Mouse (Mus musculus) retina, adult 2 months (tissue): ENCODE results near the gene Engase.

Experiments
- DNase-seq: peaks from one replicate; pipeline ENCODE4 v3.0.0-alpha.2; 2012; ENCODE audit warnings: low read depth, low spot score

Engase gene

GRCm38 (mm10) chr11:118520932-118521331, 44.3 kb downstream of the Engase start:
- no peak for DNase-seq

DNA sequence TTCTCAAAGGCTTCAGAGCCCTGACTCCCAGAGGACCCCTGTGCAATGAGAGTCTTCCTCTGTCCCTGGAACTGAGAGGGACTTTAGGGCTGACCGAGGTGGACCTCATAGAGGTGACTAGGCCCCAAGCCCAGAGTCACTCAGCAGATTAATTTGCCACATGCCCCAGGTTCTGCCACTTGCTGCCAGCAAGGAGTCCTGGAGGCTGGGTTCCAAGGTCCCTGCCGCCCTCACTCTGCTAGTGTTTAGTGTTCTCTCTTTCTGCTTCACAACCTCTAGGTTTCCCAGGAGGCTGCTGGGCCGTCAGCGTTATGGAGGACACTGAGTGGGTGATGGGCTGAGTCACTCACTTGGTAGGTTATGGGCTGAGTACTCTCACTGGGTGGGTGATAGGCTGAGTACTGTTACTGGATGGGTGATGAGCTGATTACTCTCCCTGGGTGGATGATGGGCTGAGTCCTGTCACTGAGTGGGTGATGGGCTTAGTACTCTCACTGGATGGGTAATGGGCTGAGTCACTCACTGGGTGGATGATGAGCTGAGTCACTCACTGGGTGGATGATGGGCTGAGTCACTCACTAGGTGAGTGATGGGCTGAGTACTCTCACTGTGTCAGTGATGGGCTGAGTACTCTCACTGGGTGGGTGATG, 47.0 kb downstream of the Engase start:
- DNase-seq = no peak

DNA sequence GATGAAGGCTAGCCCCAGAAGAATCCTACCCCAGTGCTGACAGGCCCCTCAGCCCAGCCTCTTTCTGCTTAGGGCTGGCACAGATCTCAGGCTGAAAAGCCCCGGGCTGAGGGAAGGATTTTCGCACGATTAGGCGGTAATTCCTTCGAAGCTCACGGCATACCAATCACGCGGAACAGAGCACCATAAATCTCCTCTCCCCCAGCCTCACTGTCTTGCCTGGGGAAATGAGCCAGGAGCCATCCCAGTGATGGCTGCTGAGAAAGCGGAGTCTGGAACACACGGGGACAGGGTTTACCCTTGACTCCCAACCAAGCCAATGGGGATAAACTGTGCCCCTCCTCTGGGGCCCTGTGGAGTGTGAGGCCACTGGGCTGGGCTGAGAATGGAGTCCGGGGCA, 48.4 kb downstream of the Engase start:
- no peak for DNase-seq

- DNase-seq = no peak
Measured at GRCm38 (mm10) chr11:118528761-118529160, 52.1 kb downstream of the Engase start.

GRCm38 (mm10) chr11:118530313-118530712, 53.7 kb downstream of the Engase start:
- DNase-seq = no peak

DNA sequence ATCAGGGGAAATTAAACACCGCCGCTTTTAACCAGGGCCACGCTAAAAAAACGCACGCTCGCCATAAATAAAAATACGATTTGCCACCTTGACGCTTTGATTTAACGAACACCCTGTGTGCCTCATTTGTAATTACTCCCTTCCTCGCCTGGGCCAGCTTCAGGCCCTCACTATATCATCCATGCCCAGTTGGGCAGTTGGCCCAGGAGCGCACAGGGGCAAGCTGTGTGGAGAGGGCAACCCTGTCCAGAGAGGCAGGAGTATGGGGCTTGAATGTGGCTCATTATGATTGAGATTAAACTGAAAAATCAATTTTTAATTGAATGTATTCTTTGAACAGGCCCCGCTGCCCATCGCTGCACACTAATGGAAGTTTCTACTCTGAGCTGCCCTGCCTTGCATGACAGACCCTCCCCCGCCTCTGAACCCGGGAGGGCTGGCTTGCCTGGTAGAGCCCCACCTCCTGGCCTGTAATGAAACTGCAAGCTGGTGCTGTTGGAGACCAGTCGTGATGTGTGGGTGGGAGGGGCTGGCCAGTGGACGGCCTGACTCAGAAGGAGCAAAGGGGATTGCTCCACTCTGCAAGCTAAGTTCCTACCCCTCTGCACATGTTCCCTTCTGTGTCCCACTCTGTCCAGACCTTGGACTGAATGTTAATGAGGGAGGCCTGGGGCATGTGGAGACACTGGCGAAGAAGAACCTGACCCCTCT, 57.9 kb downstream of the Engase start:
- DNase-seq = no peak

- no peak for DNase-seq
Measured at GRCm38 (mm10) chr11:118538008-118538407, 61.4 kb downstream of the Engase start.
